Mouse (Mus musculus): ENCODE measurements at regions not wholly inside any gene's neighbourhood (a gene's known extent, or its start where the extent isn't known, plus 50 kb on each side); places are given as distances from the start of the nearest gene placed in this dataset.

DNA sequence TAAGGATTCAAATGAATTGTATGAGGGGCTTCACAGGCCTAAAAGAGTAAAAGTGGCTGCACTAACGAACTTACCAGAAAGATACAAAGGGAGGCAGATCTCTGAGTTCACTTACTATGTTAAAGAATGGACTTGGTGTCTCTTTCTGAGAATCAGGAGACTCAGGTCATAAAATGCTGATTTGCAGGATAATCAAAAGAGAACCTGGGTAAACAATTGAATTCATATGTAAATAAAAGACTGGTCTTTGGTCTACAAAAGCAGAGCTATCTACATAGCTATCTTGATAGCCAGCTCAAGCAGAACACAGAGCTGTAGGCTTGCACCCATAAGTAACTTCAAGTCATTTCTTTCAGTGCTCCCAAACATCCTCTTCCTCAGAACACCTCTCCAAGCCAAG lies 72.8 kb upstream of the 4930583I09Rik start:
- no peak overlapping the region for H3K4me2 ChIP-seq (ENCODE audit: low read depth, low read length, poor library complexity, severe bottlenecking)
- ATAC-seq (ENCODE audit: low FRiP score) (no peak), DNase-seq (ENCODE audit: low spot score) (no peak)
- H3K4me3 ChIP-seq (ENCODE audit: low read depth, low read length) = no peak overlapping the region
- no peak for TF ChIP-seq CTCF (IDR thresholded peaks at IDR 0.05)
- no peak overlapping the region for H3K9ac ChIP-seq (replicated peaks; ENCODE audit: low read length, poor library complexity, severe bottlenecking)
- no peaks in the 10 kb centered on the region for H3K9me3 ChIP-seq (ENCODE audit: low read length)
- no peaks in the 10 kb centered on the region for H3K4me1 ChIP-seq (ENCODE audit: insufficient read depth, low read length)
- no peaks in the 10 kb centered on the region for H3K36me3 ChIP-seq (ENCODE audit: insufficient read depth, low read length)
- no peaks in the 10 kb centered on the region for H3K27me3 ChIP-seq (ENCODE audit: insufficient read depth, low read length)
- 89% methylated on average over 1 of the region's 1 CpGs for WGBS
- H3K27ac ChIP-seq (ENCODE audit: low read depth, low read length) = no peak overlapping the region

DNA sequence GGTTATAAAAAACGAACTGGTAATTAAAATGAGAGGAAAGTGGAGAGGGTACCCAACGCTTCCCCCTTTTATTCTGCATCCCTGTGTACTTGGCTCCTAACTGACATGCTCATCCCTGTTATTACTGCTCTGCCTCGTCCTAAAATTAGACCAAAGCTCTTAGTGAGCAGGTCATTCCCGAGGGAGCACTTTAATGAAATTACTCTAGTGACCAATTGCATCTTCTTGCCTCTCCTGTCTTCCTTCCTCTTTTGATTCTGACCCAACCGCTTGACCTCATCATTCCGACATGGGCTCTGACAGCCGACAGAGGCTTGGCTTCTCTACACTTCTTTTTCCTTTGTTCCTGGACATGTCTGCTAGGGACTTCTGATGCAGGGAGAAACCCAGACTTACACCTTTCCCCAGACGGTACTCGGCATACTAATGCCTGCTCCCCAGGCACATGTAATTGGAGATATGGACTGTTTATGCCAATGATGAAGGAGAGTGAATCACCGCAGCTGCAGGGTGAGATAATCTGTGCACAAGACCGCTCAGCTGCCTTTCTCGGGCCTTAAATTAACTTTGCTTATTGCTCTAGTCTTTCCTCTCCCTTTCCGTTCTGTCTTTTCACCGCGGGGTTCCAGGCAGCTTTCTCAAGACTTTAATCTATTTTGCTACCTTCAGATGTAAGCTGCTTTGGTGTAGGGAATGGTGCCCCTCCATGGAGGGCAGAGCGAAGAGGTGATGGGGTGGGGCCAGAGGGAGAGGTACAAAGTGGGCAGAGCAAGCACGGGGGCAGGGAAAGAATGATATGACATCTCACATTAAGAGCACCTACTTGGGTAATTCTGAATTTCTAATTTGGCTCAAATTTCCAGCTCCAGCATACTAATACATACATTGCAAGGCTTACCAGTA lies 66.1 kb upstream of the 4930583I09Rik start:
- no peak for DNase-seq (ENCODE audit: low spot score)
- ATAC-seq (ENCODE audit: low FRiP score) = no peak
- no peaks in the 10 kb centered on the region for H3K9me3 ChIP-seq (ENCODE audit: low read length)
- H3K4me1 ChIP-seq (ENCODE audit: insufficient read depth, low read length) = no peaks in the 10 kb centered on the region
- H3K4me2 ChIP-seq (ENCODE audit: low read depth, low read length, poor library complexity, severe bottlenecking) = no peak overlapping the region
- no peak overlapping the region for H3K27ac ChIP-seq (ENCODE audit: low read depth, low read length)
- 42% methylated on average over 17 of the region's 17 CpGs for WGBS
- no peaks in the 10 kb centered on the region for H3K27me3 ChIP-seq (ENCODE audit: insufficient read depth, low read length)
- TF ChIP-seq CTCF (IDR thresholded peaks at IDR 0.05) = no peak
- no peak overlapping the region for H3K4me3 ChIP-seq (ENCODE audit: low read depth, low read length)
- no peak overlapping the region for H3K9ac ChIP-seq (replicated peaks; ENCODE audit: low read length, poor library complexity, severe bottlenecking)
- H3K36me3 ChIP-seq (ENCODE audit: insufficient read depth, low read length) = no peaks in the 10 kb centered on the region

DNA sequence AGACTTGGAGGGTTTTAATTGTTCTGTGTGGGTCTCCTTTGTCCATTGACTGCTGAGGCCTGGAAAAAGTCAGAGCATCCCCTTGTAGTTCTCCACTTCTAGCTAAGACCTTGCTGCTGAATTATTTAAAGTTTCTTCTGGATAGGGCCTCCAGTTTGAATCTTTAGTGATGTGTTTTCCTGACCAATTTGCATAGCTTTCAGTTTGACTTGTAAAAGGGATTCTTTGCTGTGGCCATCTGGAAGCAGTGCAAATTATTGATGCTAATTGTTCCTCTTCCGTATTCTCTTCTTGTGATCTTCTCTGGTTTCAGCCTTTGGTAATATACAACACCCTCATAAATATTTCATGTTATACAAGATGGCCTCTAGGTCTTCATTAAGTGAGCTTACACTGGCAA lies 61.6 kb upstream of the 4930583I09Rik start:
- Histone ChIP-seq H3K9me3 (ENCODE audit: low read length) (no peaks in the 10 kb centered on the region), H3K4me2 (ENCODE audit: low read depth, low read length, poor library complexity, severe bottlenecking) (no peak overlapping the region), H3K4me3 (ENCODE audit: low read depth, low read length) (no peak overlapping the region), H3K36me3 (ENCODE audit: insufficient read depth, low read length) (no peaks in the 10 kb centered on the region), H3K27me3 (ENCODE audit: insufficient read depth, low read length) (no peaks in the 10 kb centered on the region), H3K27ac (ENCODE audit: low read depth, low read length) (no peak overlapping the region), H3K9ac (replicated peaks; ENCODE audit: low read length, poor library complexity, severe bottlenecking) (no peak overlapping the region), H3K4me1 (ENCODE audit: insufficient read depth, low read length) (no peaks in the 10 kb centered on the region)
- DNase-seq (ENCODE audit: low spot score) (no peak), ATAC-seq (ENCODE audit: low FRiP score) (no peak)
- 33% methylated on average over 1 of the region's 1 CpGs for WGBS
- TF ChIP-seq CTCF (IDR thresholded peaks at IDR 0.05) = no peak

DNA sequence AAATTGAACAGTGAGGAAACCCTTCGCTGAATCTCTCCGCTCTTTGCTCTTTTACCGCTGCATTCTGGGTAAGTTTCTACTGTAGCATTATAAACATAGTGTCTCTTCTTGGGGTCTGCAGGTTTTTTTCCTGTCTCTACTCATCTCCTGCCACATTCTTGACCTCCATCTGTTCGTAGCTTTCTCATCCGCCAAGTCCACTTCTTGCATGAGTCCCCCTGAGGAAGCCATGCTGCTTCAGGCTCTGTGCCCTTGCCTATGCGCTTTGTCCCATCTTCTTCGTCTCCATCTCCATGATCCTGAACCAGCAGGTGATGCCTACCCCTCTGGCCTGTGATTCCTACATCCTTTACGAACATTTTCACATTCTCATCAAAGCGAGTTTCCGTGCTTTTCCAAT lies 60.0 kb upstream of the 4930583I09Rik start:
- TF ChIP-seq CTCF (IDR thresholded peaks at IDR 0.05) = no peak
- H3K9ac ChIP-seq (replicated peaks; ENCODE audit: low read length, poor library complexity, severe bottlenecking) = no peak overlapping the region
- no peaks in the 10 kb centered on the region for H3K4me1 ChIP-seq (ENCODE audit: insufficient read depth, low read length)
- DNase-seq (ENCODE audit: low spot score) (no peak), ATAC-seq (ENCODE audit: low FRiP score) (no peak)
- H3K4me2 ChIP-seq (ENCODE audit: low read depth, low read length, poor library complexity, severe bottlenecking) = no peak overlapping the region
- no peak overlapping the region for H3K4me3 ChIP-seq (ENCODE audit: low read depth, low read length)
- H3K27ac ChIP-seq (ENCODE audit: low read depth, low read length) = no peak overlapping the region
- 90% methylated on average over 10 of the region's 10 CpGs for WGBS
- no peaks in the 10 kb centered on the region for H3K36me3 ChIP-seq (ENCODE audit: insufficient read depth, low read length)
- no peaks in the 10 kb centered on the region for H3K9me3 ChIP-seq (ENCODE audit: low read length)
- no peaks in the 10 kb centered on the region for H3K27me3 ChIP-seq (ENCODE audit: insufficient read depth, low read length)

DNA sequence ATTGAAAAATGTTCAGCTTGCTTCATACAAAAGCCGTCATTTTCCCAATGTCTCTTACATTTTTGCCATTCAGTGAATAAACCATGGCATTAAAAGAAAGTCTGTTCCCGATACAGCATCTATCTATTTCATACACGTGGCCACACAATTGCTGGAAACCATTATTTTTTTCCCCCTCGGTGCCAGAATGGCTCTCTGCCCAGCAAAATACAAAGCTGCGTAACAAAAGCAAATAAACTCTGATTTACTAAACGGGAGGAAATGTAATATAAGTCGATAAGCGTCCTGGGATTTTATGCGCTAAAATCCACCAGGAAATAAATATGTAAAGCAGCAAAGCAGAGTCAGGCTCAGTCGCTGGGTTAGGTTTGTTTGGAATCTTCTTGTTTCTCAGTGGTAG lies 59.6 kb upstream of the 4930583I09Rik start:
- no peak for DNase-seq (ENCODE audit: low spot score)
- Histone ChIP-seq H3K9ac (replicated peaks; ENCODE audit: low read length, poor library complexity, severe bottlenecking) (no peak overlapping the region), H3K4me3 (ENCODE audit: low read depth, low read length) (no peak overlapping the region), H3K4me2 (ENCODE audit: low read depth, low read length, poor library complexity, severe bottlenecking) (no peak overlapping the region), H3K27me3 (ENCODE audit: insufficient read depth, low read length) (no peaks in the 10 kb centered on the region), H3K4me1 (ENCODE audit: insufficient read depth, low read length) (no peaks in the 10 kb centered on the region), H3K9me3 (ENCODE audit: low read length) (no peaks in the 10 kb centered on the region), H3K36me3 (ENCODE audit: insufficient read depth, low read length) (no peaks in the 10 kb centered on the region), H3K27ac (ENCODE audit: low read depth, low read length) (no peak overlapping the region)
- 62% methylated on average over 10 of the region's 10 CpGs for WGBS
- TF ChIP-seq CTCF (IDR thresholded peaks at IDR 0.05) = no peak
- ATAC-seq (ENCODE audit: low FRiP score) = no peak

DNA sequence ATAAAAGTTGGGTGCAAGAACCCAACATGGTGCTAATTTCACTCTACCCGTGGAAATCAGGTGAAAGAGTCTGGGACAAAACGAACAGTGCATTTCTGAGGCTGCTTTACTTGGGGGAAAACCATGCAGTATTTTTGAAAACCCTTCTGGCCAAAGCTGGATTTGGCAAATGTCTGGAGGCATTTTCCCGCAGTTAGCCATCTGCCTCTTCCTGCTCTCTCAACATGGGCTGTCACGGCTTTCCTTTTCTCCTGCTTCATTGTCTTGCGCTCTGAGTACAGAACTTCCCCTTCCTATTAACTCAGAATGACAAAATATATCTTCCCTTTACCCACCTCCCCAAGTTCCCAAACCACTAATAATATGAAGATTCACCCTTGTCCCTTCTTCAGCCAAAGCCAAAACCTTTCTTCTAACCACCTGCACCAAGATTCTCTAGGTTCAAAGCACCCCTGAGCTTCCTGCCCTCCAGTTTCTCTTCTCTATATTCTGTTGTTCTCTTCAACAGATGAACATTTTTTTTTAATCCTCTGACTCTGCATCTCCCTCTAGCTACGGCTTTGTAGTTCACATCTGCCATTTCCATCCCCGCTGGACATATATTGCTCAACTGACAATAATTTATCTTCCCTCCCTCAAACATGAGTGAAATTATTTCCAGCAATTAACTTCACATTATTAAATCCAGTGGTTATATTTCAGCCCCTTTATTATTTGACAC lies 57.5 kb upstream of the 4930583I09Rik start:
- Histone ChIP-seq H3K36me3 (ENCODE audit: insufficient read depth, low read length) (no peaks in the 10 kb centered on the region), H3K9ac (replicated peaks; ENCODE audit: low read length, poor library complexity, severe bottlenecking) (no peak overlapping the region), H3K27me3 (ENCODE audit: insufficient read depth, low read length) (no peaks in the 10 kb centered on the region), H3K4me1 (ENCODE audit: insufficient read depth, low read length) (no peaks in the 10 kb centered on the region), H3K27ac (ENCODE audit: low read depth, low read length) (no peak overlapping the region), H3K9me3 (ENCODE audit: low read length) (no peaks in the 10 kb centered on the region), H3K4me2 (ENCODE audit: low read depth, low read length, poor library complexity, severe bottlenecking) (no peak overlapping the region), H3K4me3 (ENCODE audit: low read depth, low read length) (no peak overlapping the region)
- WGBS = 74% methylated on average over 7 of the region's 7 CpGs
- ATAC-seq (ENCODE audit: low FRiP score) (no peak), DNase-seq (ENCODE audit: low spot score) (no peak)
- TF ChIP-seq CTCF (IDR thresholded peaks at IDR 0.05) = peak; percentile 35
